Mouse (Mus musculus): ENCODE measurements around the gene Daglb. TPM values are rescaled to one million over a fixed set of nuclear protein-coding genes. Genes with fewer than 3 reads are reported as not detected.

Gene Daglb
- polyA plus RNA-seq, 1 experiment from 2014 or later, result 10.3 TPM

- Histone ChIP-seq H3K4me2 (ENCODE audit: low read depth, low read length) (no peak overlapping the region), H3K36me3 (ENCODE audit: control insufficient read depth, insufficient read depth, low read length) (no peaks in the 10 kb centered on the region; the same call in 1 of the 2 replicates), H3K4me3 (replicated peaks; ENCODE audit: low read length) (no peak overlapping the region), H3K27me3 (ENCODE audit: control insufficient read depth, insufficient read depth, low read length) (no peaks in the 10 kb centered on the region), H3K9ac (ENCODE audit: low read length) (no peak overlapping the region), H3K27ac (ENCODE audit: low read length) (no peak overlapping the region), H3K9me3 (replicated peaks; ENCODE audit: control insufficient read depth, low read length) (no peaks in the 10 kb centered on the region), H3K4me1 (ENCODE audit: control insufficient read depth, insufficient read depth, low read length) (no peaks in the 10 kb centered on the region)
- no peak for ATAC-seq (ENCODE audit: insufficient read depth, low FRiP score)
- 98% methylated on average over 6 of the region's 6 CpGs for WGBS
Observed at GRCm38 (mm10) chr5:143476013-143476412, 11.6 kb downstream of the Daglb start.

DNA sequence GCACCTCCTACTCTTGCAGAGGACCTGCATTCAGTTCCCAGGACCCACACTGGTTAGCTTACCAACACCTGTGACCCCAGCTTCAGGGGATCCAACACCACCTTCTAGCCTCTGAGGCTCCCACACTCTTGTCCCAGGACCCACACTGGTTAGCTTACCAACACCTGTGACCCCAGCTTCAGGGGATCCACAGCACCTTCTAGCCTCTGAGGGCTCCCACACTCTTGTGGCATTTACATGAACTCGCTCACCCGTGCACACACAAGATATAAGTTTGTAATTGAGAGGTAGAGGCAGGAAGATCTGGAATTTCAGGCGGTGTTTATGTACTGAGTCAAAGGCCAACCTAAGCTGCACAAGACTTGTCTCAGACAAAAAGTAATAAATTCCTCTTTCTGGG is 13.5 kb downstream of the Daglb start:
- Histone ChIP-seq H3K9ac (ENCODE audit: low read length) (no peak overlapping the region), H3K27me3 (ENCODE audit: control insufficient read depth, insufficient read depth, low read length) (no peaks in the 10 kb centered on the region), H3K4me2 (ENCODE audit: low read depth, low read length) (no peak overlapping the region), H3K4me1 (ENCODE audit: control insufficient read depth, insufficient read depth, low read length) (no peaks in the 10 kb centered on the region), H3K4me3 (replicated peaks; ENCODE audit: low read length) (no peak overlapping the region), H3K9me3 (replicated peaks; ENCODE audit: control insufficient read depth, low read length) (no peaks in the 10 kb centered on the region), H3K36me3 (ENCODE audit: control insufficient read depth, insufficient read depth, low read length) (peaks cover 4% of the 10 kb centered on the region; the same call in 1 of the 2 replicates), H3K27ac (ENCODE audit: low read length) (no peak overlapping the region)
- ATAC-seq (ENCODE audit: insufficient read depth, low FRiP score), result no peak
- WGBS, result 96% methylated on average over 3 of the region's 3 CpGs

DNA sequence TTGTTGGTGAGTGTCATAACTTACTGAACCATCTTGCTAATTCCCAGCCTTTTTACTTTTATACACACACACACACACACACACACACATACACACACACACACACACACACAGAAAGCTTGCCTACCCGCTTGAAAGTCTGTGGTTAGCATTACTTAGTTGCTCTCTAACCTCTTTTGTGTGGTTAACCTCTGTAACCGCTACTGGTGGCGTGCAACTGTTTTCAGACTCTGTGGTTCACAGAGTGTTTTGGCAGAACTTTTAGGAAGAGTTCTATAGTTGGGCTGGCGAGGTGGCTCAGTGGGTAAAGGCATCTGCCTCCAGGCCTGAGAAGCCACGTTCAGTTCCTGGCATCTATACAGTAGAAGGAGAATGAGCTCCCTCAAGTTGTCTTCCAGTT is 20.6 kb downstream of the Daglb start:
- Histone ChIP-seq H3K4me1 (ENCODE audit: control insufficient read depth, insufficient read depth, low read length) (no peaks in the 10 kb centered on the region), H3K27ac (ENCODE audit: low read length) (no peak overlapping the region), H3K9ac (ENCODE audit: low read length) (no peak overlapping the region), H3K4me2 (ENCODE audit: low read depth, low read length) (no peak overlapping the region), H3K4me3 (replicated peaks; ENCODE audit: low read length) (no peak overlapping the region), H3K36me3 (ENCODE audit: control insufficient read depth, insufficient read depth, low read length) (0 out of 2 replicates have a peak, but pooled peaks cover 4% of the 10 kb centered on the region), H3K9me3 (replicated peaks; ENCODE audit: control insufficient read depth, low read length) (no peaks in the 10 kb centered on the region), H3K27me3 (ENCODE audit: control insufficient read depth, insufficient read depth, low read length) (no peaks in the 10 kb centered on the region)
- 85% methylated on average over 5 of the region's 5 CpGs for WGBS
- ATAC-seq (ENCODE audit: insufficient read depth, low FRiP score), result no peak

DNA sequence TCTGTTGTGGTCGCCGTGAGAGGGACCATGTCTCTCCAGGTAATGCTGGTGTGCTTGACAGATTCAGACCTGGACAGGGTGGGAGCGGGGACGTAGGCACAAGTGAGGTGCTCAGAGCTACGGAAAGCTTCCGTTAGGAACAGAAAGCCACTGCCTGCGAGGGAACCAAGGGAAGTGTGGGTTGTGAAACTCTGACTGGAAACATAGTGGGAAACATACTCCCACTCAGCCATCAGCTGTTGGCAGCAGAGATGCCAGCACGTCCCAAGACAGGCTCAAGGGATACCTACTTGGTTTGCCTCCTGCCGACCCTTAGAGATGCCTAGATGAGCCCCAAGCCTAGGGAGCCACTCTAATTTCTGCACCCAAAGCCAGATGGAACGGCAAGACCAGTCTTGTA is 22.8 kb downstream of the Daglb start:
- 89% methylated on average over 10 of the region's 10 CpGs for WGBS
- no peak for ATAC-seq (ENCODE audit: insufficient read depth, low FRiP score)
- Histone ChIP-seq H3K36me3 (ENCODE audit: control insufficient read depth, insufficient read depth, low read length) (0 out of 2 replicates have a peak, but pooled peaks cover under 1% of the 10 kb centered on the region), H3K4me2 (ENCODE audit: low read depth, low read length) (no peak overlapping the region), H3K4me1 (ENCODE audit: control insufficient read depth, insufficient read depth, low read length) (no peaks in the 10 kb centered on the region), H3K9me3 (replicated peaks; ENCODE audit: control insufficient read depth, low read length) (no peaks in the 10 kb centered on the region), H3K4me3 (replicated peaks; ENCODE audit: low read length) (no peak overlapping the region), H3K27ac (ENCODE audit: low read length) (no peak overlapping the region), H3K27me3 (ENCODE audit: control insufficient read depth, insufficient read depth, low read length) (no peaks in the 10 kb centered on the region), H3K9ac (ENCODE audit: low read length) (no peak overlapping the region)

DNA sequence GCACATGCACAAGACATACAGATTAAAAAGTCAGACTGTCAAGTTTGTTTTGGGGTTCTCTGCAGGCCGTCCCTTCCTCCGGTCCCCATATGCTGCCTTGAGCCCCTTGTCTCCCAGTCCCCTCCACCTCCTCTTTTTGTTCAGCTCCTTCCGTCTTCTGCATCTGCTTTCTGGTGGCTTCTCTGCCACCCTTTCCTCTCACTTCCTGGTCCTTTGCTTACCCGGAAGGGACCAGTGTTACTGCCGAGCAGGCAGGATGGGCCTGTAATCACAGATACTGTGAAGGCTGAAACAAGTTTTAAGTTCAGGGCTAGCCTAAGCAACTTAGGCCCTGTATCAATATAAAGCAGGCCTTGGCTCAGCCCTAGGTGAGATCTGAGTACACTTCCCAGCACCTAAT is 23.6 kb downstream of the Daglb start:
- Histone ChIP-seq H3K9ac (ENCODE audit: low read length) (no peak overlapping the region), H3K27me3 (ENCODE audit: control insufficient read depth, insufficient read depth, low read length) (no peaks in the 10 kb centered on the region)

DNA sequence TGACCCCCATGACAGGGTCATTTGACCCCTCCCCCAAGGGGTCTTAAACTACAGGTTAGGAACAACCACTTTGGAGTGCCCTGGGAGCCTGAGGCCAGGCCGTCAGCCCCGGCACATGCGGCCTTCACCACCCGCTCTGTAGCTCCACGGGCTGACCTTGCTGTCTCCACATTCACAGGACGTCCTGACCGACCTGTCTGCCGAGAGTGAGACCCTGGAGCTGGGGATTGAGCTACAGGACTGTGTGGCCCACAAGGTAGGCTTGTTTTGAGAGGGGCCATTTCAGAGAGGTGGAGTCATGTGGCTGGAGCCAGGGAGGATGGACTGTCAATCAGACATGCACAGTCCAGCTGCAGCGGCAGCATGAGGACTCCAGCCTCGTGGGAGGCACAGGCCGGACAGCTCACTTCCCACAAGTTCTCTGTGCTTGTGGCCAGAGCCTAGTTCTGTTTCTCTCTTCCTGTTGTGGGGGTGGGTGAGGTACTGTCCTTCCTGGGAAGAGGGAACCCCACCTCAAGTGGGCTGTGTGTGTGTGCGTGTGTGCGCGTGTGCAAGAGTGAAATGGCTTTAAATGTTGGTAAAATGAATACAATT is 25.5 kb downstream of the Daglb start:
- ATAC-seq (ENCODE audit: insufficient read depth, low FRiP score), result no peak
- Histone ChIP-seq H3K4me3 (replicated peaks; ENCODE audit: low read length) (no peak overlapping the region), H3K36me3 (ENCODE audit: control insufficient read depth, insufficient read depth, low read length) (no peaks in the 10 kb centered on the region), H3K9ac (ENCODE audit: low read length) (no peak overlapping the region), H3K9me3 (replicated peaks; ENCODE audit: control insufficient read depth, low read length) (no peaks in the 10 kb centered on the region), H3K4me1 (ENCODE audit: control insufficient read depth, insufficient read depth, low read length) (no peaks in the 10 kb centered on the region), H3K27ac (ENCODE audit: low read length) (no peak overlapping the region), H3K27me3 (ENCODE audit: control insufficient read depth, insufficient read depth, low read length) (no peaks in the 10 kb centered on the region), H3K4me2 (ENCODE audit: low read depth, low read length) (no peak overlapping the region)
- 84% methylated on average over 14 of the region's 14 CpGs for WGBS

More for the DNA sequence above, 23.6 kb downstream of the Daglb start:
- Histone ChIP-seq H3K4me3 (replicated peaks; ENCODE audit: low read length) (no peak overlapping the region), H3K9me3 (replicated peaks; ENCODE audit: control insufficient read depth, low read length) (no peaks in the 10 kb centered on the region), H3K4me2 (ENCODE audit: low read depth, low read length) (no peak overlapping the region), H3K27ac (ENCODE audit: low read length) (no peak overlapping the region), H3K4me1 (ENCODE audit: control insufficient read depth, insufficient read depth, low read length) (no peaks in the 10 kb centered on the region), H3K36me3 (ENCODE audit: control insufficient read depth, insufficient read depth, low read length) (no peaks in the 10 kb centered on the region)
- no peak for ATAC-seq (ENCODE audit: insufficient read depth, low FRiP score)
- 85% methylated on average over 5 of the region's 5 CpGs for WGBS

GRCm38 (mm10) chr5:143491736-143492135 is 27.4 kb downstream of the Daglb start:
- Histone ChIP-seq H3K4me1 (ENCODE audit: control insufficient read depth, insufficient read depth, low read length) (no peaks in the 10 kb centered on the region), H3K4me2 (ENCODE audit: low read depth, low read length) (no peak overlapping the region), H3K4me3 (replicated peaks; ENCODE audit: low read length) (no peak overlapping the region), H3K36me3 (ENCODE audit: control insufficient read depth, insufficient read depth, low read length) (no peaks in the 10 kb centered on the region), H3K27ac (ENCODE audit: low read length) (no peak overlapping the region), H3K9me3 (replicated peaks; ENCODE audit: control insufficient read depth, low read length) (no peaks in the 10 kb centered on the region), H3K27me3 (ENCODE audit: control insufficient read depth, insufficient read depth, low read length) (no peaks in the 10 kb centered on the region), H3K9ac (ENCODE audit: low read length) (no peak overlapping the region)
- no peak for ATAC-seq (ENCODE audit: insufficient read depth, low FRiP score)
- WGBS, result 86% methylated on average over 4 of the region's 4 CpGs

DNA sequence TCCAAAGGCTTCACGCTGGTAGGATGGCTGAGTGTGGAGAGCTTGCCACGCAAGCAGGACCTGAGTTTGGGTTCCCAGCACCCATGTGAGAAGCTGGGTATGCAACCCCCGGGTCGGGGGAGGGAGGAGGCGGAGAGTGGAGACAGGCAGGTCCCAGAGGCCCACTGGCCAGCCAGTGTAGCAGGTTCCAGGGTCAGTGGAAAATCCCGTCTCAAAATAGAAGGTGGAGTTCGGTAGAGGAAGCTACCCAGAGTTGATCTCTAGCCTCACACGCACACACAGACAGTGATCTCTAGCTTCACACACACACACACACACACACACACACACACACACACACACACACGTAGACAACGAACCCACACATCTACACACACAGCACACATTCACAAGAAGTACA is 28.8 kb downstream of the Daglb start:
- no peak overlapping the region for H3K4me2 ChIP-seq (ENCODE audit: low read depth, low read length)
- no peak for ATAC-seq (ENCODE audit: insufficient read depth, low FRiP score)
- no peak overlapping the region for H3K27ac ChIP-seq (ENCODE audit: low read length)
- H3K9me3 ChIP-seq (replicated peaks; ENCODE audit: control insufficient read depth, low read length), result no peaks in the 10 kb centered on the region
- 88% methylated on average over 10 of the region's 10 CpGs for whole genome bisulfite sequencing
- no peak overlapping the region for H3K9ac ChIP-seq (ENCODE audit: low read length)
- no peaks in the 10 kb centered on the region for H3K27me3 ChIP-seq (ENCODE audit: control insufficient read depth, insufficient read depth, low read length)
- no peak overlapping the region for H3K4me3 ChIP-seq (replicated peaks; ENCODE audit: low read length)
- no peaks in the 10 kb centered on the region for H3K36me3 ChIP-seq (ENCODE audit: control insufficient read depth, insufficient read depth, low read length)
- no peaks in the 10 kb centered on the region for H3K4me1 ChIP-seq (ENCODE audit: control insufficient read depth, insufficient read depth, low read length)

DNA sequence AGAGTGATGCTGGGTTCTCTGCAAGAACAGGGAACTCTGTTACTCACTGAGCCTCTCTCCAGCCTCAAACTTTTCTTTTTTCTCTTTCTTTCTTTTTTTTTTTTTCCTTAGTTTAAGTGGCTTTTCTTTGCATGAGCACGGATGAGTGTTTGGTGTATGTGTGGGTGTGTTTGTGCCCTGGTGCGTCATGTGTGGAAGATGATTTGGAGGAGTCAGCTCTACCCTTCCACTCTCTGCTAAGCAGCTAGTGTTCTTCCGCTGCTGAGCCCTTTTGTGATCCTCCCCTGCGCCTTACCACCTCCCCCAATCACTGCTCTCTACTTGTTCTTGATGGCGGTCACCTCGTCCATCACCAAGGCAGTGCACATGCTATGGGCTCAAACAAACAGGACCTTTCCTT is 31.3 kb downstream of the Daglb start:
- no peak overlapping the region for H3K4me3 ChIP-seq (replicated peaks; ENCODE audit: low read length)
- 92% methylated on average over 6 of the region's 6 CpGs for WGBS
- H3K27me3 ChIP-seq (ENCODE audit: control insufficient read depth, insufficient read depth, low read length), result no peaks in the 10 kb centered on the region
- ATAC-seq (ENCODE audit: insufficient read depth, low FRiP score), result no peak
- H3K9ac ChIP-seq (ENCODE audit: low read length), result no peak overlapping the region
- H3K9me3 ChIP-seq (replicated peaks; ENCODE audit: control insufficient read depth, low read length), result no peaks in the 10 kb centered on the region
- H3K36me3 ChIP-seq (ENCODE audit: control insufficient read depth, insufficient read depth, low read length), result no peaks in the 10 kb centered on the region
- H3K4me1 ChIP-seq (ENCODE audit: control insufficient read depth, insufficient read depth, low read length), result no peaks in the 10 kb centered on the region
- no peak overlapping the region for H3K4me2 ChIP-seq (ENCODE audit: low read depth, low read length)
- H3K27ac ChIP-seq (ENCODE audit: low read length), result no peak overlapping the region
